Mouse (Mus musculus): ENCODE results near the gene Rprd1b. TPM values are rescaled to one million over a fixed set of nuclear protein-coding genes. Genes with fewer than 3 reads are reported as not detected.
"Not testable (repeated sequence)": the region's sequence is repeated elsewhere in the genome, so short reads cannot be mapped to it uniquely, and the experiment has no call there.

Rprd1b gene
- total RNA-seq, 2 experiments from 2014 or later = 29.6 to 31.1 TPM

- intact Hi-C loops (cut with DNase I) = no loop called here
- DNase-seq = no peak
These were observed 9.3 kb downstream of the Rprd1b start for GRCm38 (mm10) chr2:158037571-158037970.

- no peak for DNase-seq
- intact Hi-C loops (cut with DNase I) = no loop called here
These were observed 11.4 kb downstream of the Rprd1b start for GRCm38 (mm10) chr2:158039662-158040061.

- no peak for DNase-seq
- intact Hi-C loops (cut with DNase I) = no loop called here
These were observed 12.1 kb downstream of the Rprd1b start for GRCm38 (mm10) chr2:158040396-158040795.

GRCm38 (mm10) chr2:158043504-158043903 lies 15.2 kb downstream of the Rprd1b start:
- DNase-seq = no peak
- intact Hi-C loops (cut with DNase I) = no loop called here

- intact Hi-C loops (cut with DNase I) = loop anchor here (5.0 kb wide), 1 partner anchor 101 kb away; the partner anchor contains the start of gene Tgm2
- DNase-seq = no peak
These were observed 17.9 kb downstream of the Rprd1b start for GRCm38 (mm10) chr2:158046186-158046585.

- intact Hi-C loops (cut with DNase I) = loop anchor here (1.0 to 5.0 kb wide), 2 partner anchors 99 to 156 kb away; partner anchors contain the start of gene Tgm2
- DNase-seq = peak; percentile 56 to 72
These were observed 19.6 kb downstream of the Rprd1b start for GRCm38 (mm10) chr2:158047903-158048302.

- intact Hi-C loops (cut with DNase I) = loop anchor here (1.0 to 5.0 kb wide), 2 partner anchors 99 to 156 kb away; partner anchors contain the start of gene Tgm2
- DNase-seq = no peak
These were observed 20.4 kb downstream of the Rprd1b start for GRCm38 (mm10) chr2:158048718-158049117.

- DNase-seq = no peak
- intact Hi-C loops (cut with DNase I) = no loop called here
These were observed 21.8 kb downstream of the Rprd1b start for GRCm38 (mm10) chr2:158050116-158050515.

- DNase-seq = no peak
- intact Hi-C loops (cut with DNase I) = no loop called here
These were observed 26.3 kb downstream of the Rprd1b start for GRCm38 (mm10) chr2:158054596-158054995.

- DNase-seq; intact Hi-C loops (cut with DNase I): not testable (repeated sequence)
These were observed 27.1 kb downstream of the Rprd1b start for GRCm38 (mm10) chr2:158055383-158055782.

GRCm38 (mm10) chr2:158057030-158057429 lies 28.7 kb downstream of the Rprd1b start:
- peak; percentile 15 to 29 for DNase-seq
- intact Hi-C loops (cut with DNase I) = no loop called here

GRCm38 (mm10) chr2:158058534-158058933 lies 30.2 kb downstream of the Rprd1b start:
- intact Hi-C loops (cut with DNase I) = no loop called here
- peak; percentile 70 to 75 for DNase-seq

GRCm38 (mm10) chr2:158059666-158060105 lies 31.4 kb downstream of the Rprd1b start:
- intact Hi-C loops (cut with DNase I) = loop anchor here (5.0 kb wide), 1 partner anchor 88 kb away; the partner anchor contains the start of gene Tgm2
- no peak for DNase-seq

- no peak for DNase-seq
- intact Hi-C loops (cut with DNase I) = loop anchor here (5.0 kb wide), 1 partner anchor 84 kb away; the partner anchor contains the start of gene Tgm2
These were observed 34.7 kb downstream of the Rprd1b start for GRCm38 (mm10) chr2:158063036-158063435.

GRCm38 (mm10) chr2:158064571-158065048 lies 36.3 kb downstream of the Rprd1b start:
- intact Hi-C loops (cut with DNase I) = loop anchor here (1.0 to 5.0 kb wide), 2 partner anchors 83 to 140 kb away; partner anchors contain the start of gene Tgm2
- peak in 1 of 2 experiments; percentile 37 for DNase-seq

- intact Hi-C loops (cut with DNase I) = no loop called here
- DNase-seq = no peak
These were observed 36.8 kb downstream of the Rprd1b start for GRCm38 (mm10) chr2:158065064-158065463.

GRCm38 (mm10) chr2:158066456-158066855 lies 38.2 kb downstream of the Rprd1b start:
- intact Hi-C loops (cut with DNase I) = no loop called here
- no peak for DNase-seq

GRCm38 (mm10) chr2:158067260-158067824 lies 39.0 kb downstream of the Rprd1b start:
- DNase-seq = no peak
- intact Hi-C loops (cut with DNase I) = no loop called here

- intact Hi-C loops (cut with DNase I) = no loop called here
- DNase-seq = no peak
These were observed 40.2 kb downstream of the Rprd1b start for GRCm38 (mm10) chr2:158068444-158068971.

- DNase-seq = peak in 1 of 2 experiments; percentile 29
These were observed 42.8 kb downstream of the Rprd1b start for GRCm38 (mm10) chr2:158070885-158071632.

GRCm38 (mm10) chr2:158071633-158071995 lies 43.3 kb downstream of the Rprd1b start:
- no peak for DNase-seq
- intact Hi-C loops (cut with DNase I) = loop anchor here (10.0 kb wide), 1 partner anchor 273 kb away; no protein-coding TSS in a partner anchor

More at GRCm38 (mm10) chr2:158070885-158071632, 42.8 kb downstream of the Rprd1b start:
- intact Hi-C loops (cut with DNase I) = loop anchor here (10.0 kb wide), 1 partner anchor 274 kb away; no protein-coding TSS in a partner anchor
